Mouse (Mus musculus): ENCODE results near the gene Snrpf. TPM values are rescaled to one million over a fixed set of nuclear protein-coding genes. Genes with fewer than 3 reads are reported as not detected.
A peak's percentile ranks its signal among the peaks of the same experiment; 100 is the strongest.

Snrpf gene
- polyA plus RNA-seq, 1 experiment from 2014 or later, result 75.9 TPM

GRCm38 (mm10) chr10:93595831-93596230 is 6.3 kb upstream of the Snrpf start:
- H3K27me3 ChIP-seq (ENCODE audit: control insufficient read depth, insufficient read depth, low read length), result no peaks in the 10 kb centered on the region
- 73% methylated on average over 4 of the region's 4 CpGs for WGBS
- no peaks in the 10 kb centered on the region for H3K9me3 ChIP-seq (ENCODE audit: control insufficient read depth, low read length)
- no peak overlapping the region for H3K27ac ChIP-seq (replicated peaks; ENCODE audit: low read depth, low read length)
- H3K4me1 ChIP-seq (ENCODE audit: control insufficient read depth, insufficient read depth, low read length), result 0 out of 2 replicates have a peak, but pooled peaks cover 3% of the 10 kb centered on the region
- no peak overlapping the region for H3K4me3 ChIP-seq (replicated peaks; ENCODE audit: low read depth, low read length)
- no peak overlapping the region for H3K4me2 ChIP-seq (ENCODE audit: low read length)
- ATAC-seq (ENCODE audit: low FRiP score, low TSS enrichment) (no peak), DNase-seq (no peak)
- no peaks in the 10 kb centered on the region for H3K36me3 ChIP-seq (ENCODE audit: control insufficient read depth, insufficient read depth, low read length)
- no peak overlapping the region for H3K9ac ChIP-seq (replicated peaks; ENCODE audit: low read length)

DNA sequence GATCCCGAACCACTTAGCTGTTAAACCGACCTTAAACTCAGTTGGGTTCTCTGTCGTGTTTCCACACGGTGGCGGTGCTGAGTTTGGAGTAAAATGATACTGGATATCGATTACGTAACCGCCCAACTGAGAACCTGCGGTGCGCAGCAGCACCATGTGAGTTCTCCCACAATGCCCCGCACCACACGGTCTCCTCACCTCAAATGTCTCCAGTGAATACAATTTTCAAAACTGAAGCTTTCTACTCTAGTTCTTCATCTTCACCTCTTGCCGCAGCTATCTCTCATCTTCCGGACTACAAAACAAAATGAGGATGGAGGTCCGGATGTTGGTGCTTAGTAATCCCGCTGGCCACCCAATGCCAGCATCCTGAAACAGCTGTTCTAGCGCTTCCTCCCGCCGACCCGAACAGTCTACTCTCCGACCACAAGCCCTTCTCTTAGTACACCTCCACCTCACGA is 4.5 kb upstream of the Snrpf start:
- no peaks in the 10 kb centered on the region for H3K9me3 ChIP-seq (ENCODE audit: control insufficient read depth, low read length)
- ATAC-seq (ENCODE audit: low FRiP score, low TSS enrichment), result peak; percentile 74
- H3K27ac ChIP-seq (replicated peaks; ENCODE audit: low read depth, low read length), result peak overlapping the region; percentile 67
- WGBS, result 2% methylated on average over 22 of the region's 22 CpGs
- H3K9ac ChIP-seq (replicated peaks; ENCODE audit: low read length), result peak overlapping the region; percentile 65
- H3K36me3 ChIP-seq (ENCODE audit: control insufficient read depth, insufficient read depth, low read length), result no peaks in the 10 kb centered on the region
- peak overlapping the region; percentile 45 for H3K4me3 ChIP-seq (replicated peaks; ENCODE audit: low read depth, low read length)
- H3K4me2 ChIP-seq (ENCODE audit: low read length), result peak overlapping the region; percentile 88
- H3K4me1 ChIP-seq (ENCODE audit: control insufficient read depth, insufficient read depth, low read length), result 0 out of 2 replicates have a peak, but pooled peaks cover 3% of the 10 kb centered on the region
- no peaks in the 10 kb centered on the region for H3K27me3 ChIP-seq (ENCODE audit: control insufficient read depth, insufficient read depth, low read length)
- DNase-seq, result peak; percentile 96

DNA sequence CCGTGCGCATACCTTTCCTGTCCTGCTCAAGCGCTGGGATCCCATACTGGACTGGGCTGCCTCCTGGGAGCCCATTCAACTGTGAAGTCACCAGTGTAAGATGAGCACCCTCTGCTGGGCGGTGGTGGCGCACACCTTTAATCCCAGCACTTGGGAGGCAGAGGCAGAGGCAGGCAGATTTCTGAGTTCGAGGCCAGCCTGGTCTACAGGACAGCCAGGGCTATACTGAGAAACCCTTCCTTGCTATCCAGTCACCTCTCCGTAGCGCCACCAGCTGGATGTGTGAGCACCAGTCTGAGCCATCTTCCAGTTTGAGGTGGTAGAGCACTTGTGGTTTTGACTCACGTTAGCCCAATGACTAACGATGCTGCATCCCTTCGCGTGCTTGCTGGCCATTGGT is 3.0 kb upstream of the Snrpf start:
- ATAC-seq (ENCODE audit: low FRiP score, low TSS enrichment) (no peak), DNase-seq (no peak)
- no peaks in the 10 kb centered on the region for H3K36me3 ChIP-seq (ENCODE audit: control insufficient read depth, insufficient read depth, low read length)
- 56% methylated on average over 12 of the region's 12 CpGs for WGBS
- H3K9ac ChIP-seq (replicated peaks; ENCODE audit: low read length), result no peak overlapping the region
- no peak overlapping the region for H3K27ac ChIP-seq (replicated peaks; ENCODE audit: low read depth, low read length)
- H3K4me1 ChIP-seq (ENCODE audit: control insufficient read depth, insufficient read depth, low read length), result peaks cover 17% of the 10 kb centered on the region
- H3K27me3 ChIP-seq (ENCODE audit: control insufficient read depth, insufficient read depth, low read length), result no peaks in the 10 kb centered on the region
- no peaks in the 10 kb centered on the region for H3K9me3 ChIP-seq (ENCODE audit: control insufficient read depth, low read length)
- H3K4me2 ChIP-seq (ENCODE audit: low read length), result no peak overlapping the region
- no peak overlapping the region for H3K4me3 ChIP-seq (replicated peaks; ENCODE audit: low read depth, low read length)

DNA sequence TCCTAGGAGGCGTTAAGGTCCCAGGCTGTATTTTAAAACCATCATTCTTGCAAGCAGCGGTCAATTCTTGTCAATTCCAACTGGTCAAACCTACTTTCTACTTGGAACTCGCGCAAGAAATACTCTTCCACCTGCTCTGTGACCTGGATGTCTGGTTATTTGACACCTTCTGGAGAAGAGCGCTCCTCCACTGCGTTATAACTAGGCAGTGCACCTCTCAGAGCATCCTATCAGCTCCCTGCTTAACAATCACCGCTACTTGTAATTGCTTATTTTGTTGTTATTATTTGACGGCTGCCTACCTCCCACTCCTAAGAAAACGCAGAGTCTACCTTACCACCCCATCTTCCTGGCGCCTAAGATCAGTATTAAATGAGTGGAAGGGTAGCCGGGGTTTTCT is 710 bp downstream of the Snrpf start:
- no peak for ATAC-seq (ENCODE audit: low FRiP score, low TSS enrichment)
- peak overlapping the region; percentile 75 for H3K4me2 ChIP-seq (ENCODE audit: low read length)
- no peaks in the 10 kb centered on the region for H3K27me3 ChIP-seq (ENCODE audit: control insufficient read depth, insufficient read depth, low read length)
- no peak for DNase-seq
- H3K36me3 ChIP-seq (ENCODE audit: control insufficient read depth, insufficient read depth, low read length), result peaks cover 23% of the 10 kb centered on the region
- H3K27ac ChIP-seq (replicated peaks; ENCODE audit: low read depth, low read length), result peak overlapping the region; percentile 86
- H3K9ac ChIP-seq (replicated peaks; ENCODE audit: low read length), result peak overlapping the region; percentile 83
- no peaks in the 10 kb centered on the region for H3K9me3 ChIP-seq (ENCODE audit: control insufficient read depth, low read length)
- peaks cover 14% of the 10 kb centered on the region for H3K4me1 ChIP-seq (ENCODE audit: control insufficient read depth, insufficient read depth, low read length)
- peak overlapping the region; percentile 83 for H3K4me3 ChIP-seq (replicated peaks; ENCODE audit: low read depth, low read length)
- WGBS, result 2% methylated on average over 11 of the region's 11 CpGs

DNA sequence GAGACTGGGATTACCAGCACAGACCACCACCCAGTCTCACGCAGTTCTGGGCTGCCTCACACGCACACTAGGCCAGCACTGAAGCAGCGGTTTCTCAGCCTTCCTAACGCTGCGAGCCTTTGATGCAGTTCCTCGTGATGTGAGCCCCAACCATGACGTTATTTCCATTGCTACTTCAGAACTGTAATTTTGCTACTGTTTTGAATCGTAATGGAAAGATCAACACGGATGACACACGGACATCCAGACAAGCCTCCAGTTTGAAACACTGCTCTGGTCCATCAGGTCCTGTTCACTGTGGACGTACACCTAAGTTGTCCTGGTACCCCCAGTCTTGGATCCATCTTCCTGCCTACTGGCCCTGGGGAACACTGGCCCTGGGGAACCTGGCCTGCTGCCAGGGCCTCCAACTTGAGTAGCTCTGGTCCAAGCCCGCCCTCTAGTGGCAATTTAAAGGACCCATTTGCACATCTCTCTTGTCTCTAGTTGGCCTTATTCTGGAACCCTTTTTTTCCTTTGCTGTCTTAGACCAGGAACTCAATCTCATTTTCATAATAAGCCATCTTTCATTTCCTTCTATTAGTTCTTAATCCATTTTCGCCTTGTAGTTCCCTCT is 12.1 kb downstream of the Snrpf start:
- Histone ChIP-seq H3K4me2 (ENCODE audit: low read length) (no peak overlapping the region), H3K4me3 (replicated peaks; ENCODE audit: low read depth, low read length) (no peak overlapping the region), H3K4me1 (ENCODE audit: control insufficient read depth, insufficient read depth, low read length) (no peaks in the 10 kb centered on the region), H3K36me3 (ENCODE audit: control insufficient read depth, insufficient read depth, low read length) (peaks cover 9% of the 10 kb centered on the region), H3K27me3 (ENCODE audit: control insufficient read depth, insufficient read depth, low read length) (no peaks in the 10 kb centered on the region), H3K9me3 (ENCODE audit: control insufficient read depth, low read length) (no peaks in the 10 kb centered on the region), H3K27ac (replicated peaks; ENCODE audit: low read depth, low read length) (no peak overlapping the region), H3K9ac (replicated peaks; ENCODE audit: low read length) (no peak overlapping the region)
- WGBS, result 70% methylated on average over 13 of the region's 13 CpGs
- ATAC-seq (ENCODE audit: low FRiP score, low TSS enrichment) (no peak), DNase-seq (peak; percentile 89)

DNA sequence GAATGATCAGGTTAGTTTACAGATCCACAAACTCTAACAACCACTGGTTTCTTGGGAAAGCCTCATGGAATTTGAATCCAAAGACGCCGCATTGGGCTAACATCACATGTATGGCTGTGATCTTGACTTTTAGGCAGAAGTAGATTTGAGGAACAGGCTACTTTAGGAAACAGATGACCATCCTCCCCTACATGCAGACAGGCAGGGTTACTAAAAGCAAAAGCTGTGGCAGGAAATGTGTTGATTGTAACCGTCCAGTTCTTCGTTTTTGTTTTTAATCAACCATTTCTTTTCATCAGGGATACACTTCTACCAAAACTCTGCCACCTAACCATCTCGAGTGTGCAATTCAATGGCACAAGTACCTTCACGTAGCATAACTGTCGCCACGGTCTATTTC is 13.5 kb downstream of the Snrpf start:
- H3K4me2 ChIP-seq (ENCODE audit: low read length), result no peak overlapping the region
- 95% methylated on average over 8 of the region's 8 CpGs for WGBS
- DNase-seq (no peak), ATAC-seq (ENCODE audit: low FRiP score, low TSS enrichment) (no peak)
- no peaks in the 10 kb centered on the region for H3K4me1 ChIP-seq (ENCODE audit: control insufficient read depth, insufficient read depth, low read length)
- no peaks in the 10 kb centered on the region for H3K27me3 ChIP-seq (ENCODE audit: control insufficient read depth, insufficient read depth, low read length)
- no peak overlapping the region for H3K9ac ChIP-seq (replicated peaks; ENCODE audit: low read length)
- no peak overlapping the region for H3K27ac ChIP-seq (replicated peaks; ENCODE audit: low read depth, low read length)
- H3K4me3 ChIP-seq (replicated peaks; ENCODE audit: low read depth, low read length), result no peak overlapping the region
- no peaks in the 10 kb centered on the region for H3K9me3 ChIP-seq (ENCODE audit: control insufficient read depth, low read length)
- 0 out of 2 replicates have a peak, but pooled peaks cover 3% of the 10 kb centered on the region for H3K36me3 ChIP-seq (ENCODE audit: control insufficient read depth, insufficient read depth, low read length)

GRCm38 (mm10) chr10:93574966-93575365 is 14.5 kb downstream of the Snrpf start:
- DNase-seq (no peak), ATAC-seq (ENCODE audit: low FRiP score, low TSS enrichment) (no peak)
- Histone ChIP-seq H3K9ac (replicated peaks; ENCODE audit: low read length) (no peak overlapping the region), H3K27ac (replicated peaks; ENCODE audit: low read depth, low read length) (no peak overlapping the region), H3K27me3 (ENCODE audit: control insufficient read depth, insufficient read depth, low read length) (no peaks in the 10 kb centered on the region), H3K4me1 (ENCODE audit: control insufficient read depth, insufficient read depth, low read length) (no peaks in the 10 kb centered on the region), H3K4me3 (replicated peaks; ENCODE audit: low read depth, low read length) (no peak overlapping the region), H3K36me3 (ENCODE audit: control insufficient read depth, insufficient read depth, low read length) (0 out of 2 replicates have a peak, but pooled peaks cover 3% of the 10 kb centered on the region), H3K4me2 (ENCODE audit: low read length) (no peak overlapping the region), H3K9me3 (ENCODE audit: control insufficient read depth, low read length) (no peaks in the 10 kb centered on the region)
- WGBS, result 73% methylated on average over 4 of the region's 4 CpGs

GRCm38 (mm10) chr10:93572209-93572608 is 17.3 kb downstream of the Snrpf start:
- H3K9me3 ChIP-seq (ENCODE audit: control insufficient read depth, low read length), result no peaks in the 10 kb centered on the region
- no peak overlapping the region for H3K4me3 ChIP-seq (replicated peaks; ENCODE audit: low read depth, low read length)
- no peaks in the 10 kb centered on the region for H3K4me1 ChIP-seq (ENCODE audit: control insufficient read depth, insufficient read depth, low read length)
- no peaks in the 10 kb centered on the region for H3K27me3 ChIP-seq (ENCODE audit: control insufficient read depth, insufficient read depth, low read length)
- H3K4me2 ChIP-seq (ENCODE audit: low read length), result no peak overlapping the region
- 66% methylated on average over 2 of the region's 2 CpGs for WGBS
- no peaks in the 10 kb centered on the region for H3K36me3 ChIP-seq (ENCODE audit: control insufficient read depth, insufficient read depth, low read length)
- no peak overlapping the region for H3K27ac ChIP-seq (replicated peaks; ENCODE audit: low read depth, low read length)
- no peak overlapping the region for H3K9ac ChIP-seq (replicated peaks; ENCODE audit: low read length)
- DNase-seq, result no peak
- no peak for ATAC-seq (ENCODE audit: low FRiP score, low TSS enrichment)

DNA sequence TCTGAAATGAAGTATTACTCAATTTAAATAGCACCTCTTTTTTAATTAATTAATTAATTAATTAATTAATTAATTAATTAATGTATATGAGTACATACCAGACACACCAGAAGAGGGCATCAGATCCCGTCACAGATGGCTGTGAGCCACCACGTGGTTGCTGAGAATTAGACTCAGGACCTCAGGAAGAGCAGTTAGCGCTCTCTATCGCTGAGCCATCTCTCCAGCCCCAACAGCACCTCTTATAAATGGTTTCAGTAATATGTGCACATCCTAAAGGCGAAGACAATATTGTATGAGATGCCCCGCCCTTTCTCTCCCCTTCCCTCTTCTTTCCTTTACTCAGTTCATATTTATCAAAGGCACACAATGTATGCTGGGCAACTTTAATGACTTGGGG is 20.8 kb downstream of the Snrpf start:
- WGBS, result 87% methylated on average over 6 of the region's 6 CpGs
- ATAC-seq (ENCODE audit: low FRiP score, low TSS enrichment) (no peak), DNase-seq (no peak)
- H3K27me3 ChIP-seq (ENCODE audit: control insufficient read depth, insufficient read depth, low read length), result no peaks in the 10 kb centered on the region
- no peak overlapping the region for H3K4me2 ChIP-seq (ENCODE audit: low read length)
- H3K27ac ChIP-seq (replicated peaks; ENCODE audit: low read depth, low read length), result no peak overlapping the region
- H3K9me3 ChIP-seq (ENCODE audit: control insufficient read depth, low read length), result no peaks in the 10 kb centered on the region
- H3K9ac ChIP-seq (replicated peaks; ENCODE audit: low read length), result no peak overlapping the region
- H3K4me3 ChIP-seq (replicated peaks; ENCODE audit: low read depth, low read length), result no peak overlapping the region
- H3K4me1 ChIP-seq (ENCODE audit: control insufficient read depth, insufficient read depth, low read length), result no peaks in the 10 kb centered on the region
- H3K36me3 ChIP-seq (ENCODE audit: control insufficient read depth, insufficient read depth, low read length), result no peaks in the 10 kb centered on the region
